Mouse (Mus musculus): ENCODE results near the gene Carmil3. TPM values are rescaled to one million over a fixed set of nuclear protein-coding genes. Genes with fewer than 3 reads are reported as not detected.

Gene Carmil3
- total RNA-seq, 4 experiments from 2014 or later, result 2.4 to 3.6 (median 2.4) TPM

DNA sequence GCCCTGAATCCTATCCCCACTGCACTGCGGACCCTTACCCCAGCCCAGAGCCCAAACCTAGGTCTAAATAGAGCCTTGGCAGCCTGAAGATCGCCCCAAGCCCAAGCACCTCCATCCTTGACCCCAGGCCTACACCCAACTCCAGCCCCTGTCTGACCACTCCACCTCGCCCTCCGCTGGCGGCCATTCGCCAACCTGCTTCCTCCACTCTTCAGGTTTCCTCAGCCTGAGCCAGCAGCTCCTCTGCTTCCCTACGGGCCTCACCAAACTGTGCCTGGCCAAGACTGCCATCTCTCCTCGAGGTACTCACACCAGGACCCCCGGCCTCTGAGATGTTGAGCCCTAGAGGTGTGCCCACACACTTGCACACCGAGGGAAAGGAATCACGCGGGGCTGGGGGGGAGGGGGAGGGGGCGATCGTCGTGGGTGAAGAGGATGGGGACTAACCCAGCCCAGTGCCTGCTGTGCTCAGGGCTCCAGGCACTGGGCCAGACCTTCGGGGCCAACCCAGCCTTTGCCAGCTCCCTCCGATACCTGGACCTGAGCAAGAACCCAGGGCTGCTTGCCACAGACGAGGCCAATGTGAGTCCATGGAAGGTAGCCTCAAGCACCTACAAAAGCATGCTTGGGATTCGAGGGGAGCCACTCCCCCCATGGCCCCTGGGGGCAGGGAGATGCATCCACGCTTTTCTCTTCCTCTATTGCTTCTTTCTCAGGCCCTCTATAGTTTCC lies 5.2 kb downstream of the Carmil3 start:
- DNase-seq (ENCODE audit: low spot score), result no peak

DNA sequence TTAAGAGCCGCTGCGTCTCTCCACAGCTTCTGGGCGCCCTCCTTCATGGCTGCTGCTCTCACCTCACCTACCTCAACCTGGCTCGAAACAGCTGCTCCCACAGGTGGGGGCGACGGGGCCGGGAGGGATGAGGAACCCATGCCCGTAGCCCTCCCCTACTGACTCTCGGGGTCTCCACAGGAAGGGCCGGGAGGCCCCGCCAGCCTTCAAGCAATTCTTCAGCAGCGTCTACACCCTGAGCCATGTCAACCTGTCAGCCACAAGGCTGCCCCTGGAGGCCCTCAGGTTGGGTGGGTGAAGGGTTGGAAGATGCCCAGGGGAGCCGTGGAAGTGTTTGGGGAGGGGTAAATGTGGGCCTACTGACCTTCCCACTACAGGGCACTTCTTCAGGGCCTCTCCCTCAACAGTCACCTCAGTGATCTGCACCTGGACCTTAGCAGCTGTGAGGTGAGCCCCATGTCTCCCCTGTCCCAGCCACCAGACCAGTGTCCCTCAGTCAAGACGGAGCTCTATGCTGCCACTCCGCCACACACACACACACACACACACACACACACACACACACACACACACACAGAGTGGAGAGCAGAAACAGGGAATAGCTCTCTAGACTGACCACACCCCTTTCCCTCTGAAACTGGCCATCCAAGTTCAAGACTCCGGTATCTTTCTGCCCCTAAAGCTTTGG lies 6.5 kb downstream of the Carmil3 start:
- DNase-seq (ENCODE audit: low spot score), result no peak

DNA sequence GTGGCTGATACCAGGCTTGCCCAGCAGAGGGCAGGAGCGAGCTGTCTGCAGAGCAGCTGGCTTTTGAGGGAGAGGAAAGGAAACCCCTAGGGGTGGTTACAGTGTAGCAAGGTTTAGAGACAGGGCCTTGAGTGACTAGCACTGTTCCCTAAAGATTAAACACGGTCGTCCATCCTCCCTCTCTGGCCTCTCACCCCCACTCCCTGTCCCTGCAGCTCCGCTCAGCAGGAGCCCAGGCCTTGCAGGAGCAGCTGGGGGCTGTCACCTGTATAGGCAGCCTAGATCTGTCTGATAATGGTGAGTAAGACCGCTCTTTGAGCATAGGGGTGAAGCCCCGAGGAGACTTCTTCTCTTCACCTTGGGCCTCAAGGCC lies 7.0 kb downstream of the Carmil3 start:
- DNase-seq (ENCODE audit: low spot score), result peak; percentile 84

DNA sequence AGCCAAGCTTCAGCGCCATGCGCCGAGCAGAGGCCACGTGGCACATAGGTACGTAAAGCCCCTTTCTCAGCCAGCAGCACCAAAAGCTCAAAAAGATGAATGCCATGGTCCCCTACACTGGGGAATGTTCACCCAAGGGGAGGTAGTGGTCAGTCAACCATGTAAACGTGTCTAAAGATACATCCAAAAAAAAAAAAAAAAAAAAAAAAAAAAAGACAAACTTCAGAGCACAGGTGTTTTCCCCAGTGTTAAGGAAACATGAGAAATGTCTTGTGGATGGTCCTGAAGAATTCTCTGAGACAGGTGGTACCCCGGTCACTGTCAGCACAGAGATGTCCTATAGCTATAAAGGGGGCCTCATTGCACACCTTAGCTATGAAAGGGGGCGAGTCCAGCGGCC lies 15.2 kb downstream of the Carmil3 start:
- DNase-seq (ENCODE audit: low spot score), result no peak

DNA sequence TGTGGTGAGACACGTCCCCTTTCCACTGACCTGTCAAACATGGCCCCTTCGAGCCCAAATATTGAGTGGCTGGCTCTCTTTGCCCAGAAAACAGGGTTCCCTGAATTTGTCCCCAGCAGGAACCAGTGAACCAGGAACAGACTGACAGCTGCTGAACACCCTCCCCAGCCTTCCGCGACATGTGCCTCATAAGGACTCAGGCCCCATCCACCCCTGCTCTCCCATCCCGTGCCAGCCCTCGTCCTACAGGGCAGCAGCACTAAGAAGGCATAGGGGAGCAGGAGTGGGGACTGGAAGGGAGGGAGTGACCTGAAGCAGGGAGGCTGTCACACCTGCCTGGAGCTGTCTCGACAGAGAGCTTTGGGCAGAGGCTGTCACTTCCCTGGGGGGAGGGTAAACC lies 17.4 kb downstream of the Carmil3 start:
- no peak for DNase-seq (ENCODE audit: low spot score)

DNA sequence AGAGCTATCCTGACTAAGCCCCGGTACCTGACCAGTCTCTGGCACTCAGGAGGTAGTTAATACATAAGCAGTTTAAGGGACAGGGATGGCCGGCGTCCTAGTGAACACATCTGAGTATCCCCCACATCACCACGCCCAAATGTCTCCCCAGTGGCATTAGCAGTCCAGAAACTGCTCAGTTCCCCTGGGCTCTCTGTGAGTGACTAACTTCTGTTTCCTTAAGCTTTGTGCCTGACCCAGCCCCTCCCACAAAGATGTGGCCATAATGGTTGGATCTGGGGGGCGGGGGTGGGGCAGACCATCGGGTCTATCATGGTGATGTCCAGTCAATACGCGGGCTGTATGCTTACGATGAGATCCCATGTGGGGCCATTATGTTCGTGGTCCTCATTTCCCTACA lies 19.1 kb downstream of the Carmil3 start:
- no peak for DNase-seq (ENCODE audit: low spot score)

DNA sequence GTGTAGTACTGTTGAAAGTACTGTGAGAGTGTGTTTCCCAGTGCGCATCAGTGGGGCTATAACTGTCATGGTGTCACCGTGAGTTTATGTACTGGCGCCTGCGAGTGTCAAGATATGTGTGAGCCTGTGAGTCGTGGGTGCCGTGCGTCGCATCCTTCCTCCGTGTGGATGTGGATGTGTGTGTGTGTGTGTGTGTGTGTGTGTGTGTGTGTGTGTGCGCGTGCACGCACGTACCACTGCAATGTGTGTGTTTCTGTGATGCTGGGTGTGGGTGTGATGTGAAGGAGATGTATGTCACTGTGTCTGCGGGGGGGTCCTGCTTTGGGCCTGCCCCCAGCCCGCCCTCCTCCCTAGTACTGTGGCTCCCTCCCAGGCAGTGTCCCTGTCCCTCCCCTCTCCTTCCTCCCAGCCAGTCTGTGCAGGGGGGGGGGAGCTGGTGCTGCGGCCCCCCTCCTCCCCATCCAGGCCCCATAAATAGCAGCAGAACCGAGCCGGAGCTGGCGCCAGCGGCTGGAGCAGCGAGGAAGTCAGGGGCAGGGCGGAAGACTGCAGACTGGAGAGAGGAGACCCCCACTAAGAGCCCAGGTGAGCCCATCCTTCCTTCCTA lies 19.8 kb downstream of the Carmil3 start, which contains the start of gene Cpne6:
TSS of gene Cpne6 (plus strand) at position 321 of the 607 bp plus-strand sequence.
- DNase-seq (ENCODE audit: low spot score), result no peak

DNA sequence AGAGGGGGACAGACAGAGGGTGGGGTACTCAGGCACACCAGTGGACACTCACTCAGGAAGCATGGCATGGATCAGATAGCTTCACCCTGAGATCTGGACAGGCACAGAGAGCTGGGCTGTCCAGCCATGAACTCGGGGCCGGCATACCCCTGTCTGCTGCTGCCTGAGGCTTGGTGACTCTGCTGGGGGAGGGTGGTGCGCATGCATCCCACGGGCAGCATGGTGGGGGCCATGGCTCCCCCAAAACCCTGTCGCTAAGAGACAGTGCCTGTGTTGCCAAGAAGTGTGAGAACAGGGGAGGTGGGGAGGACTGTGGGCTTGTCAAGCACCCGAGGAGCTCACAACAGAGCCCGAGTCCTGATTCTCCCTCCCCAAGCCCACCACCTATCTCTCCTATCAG lies 20.6 kb downstream of the Carmil3 start:
- DNase-seq (ENCODE audit: low spot score), result no peak

DNA sequence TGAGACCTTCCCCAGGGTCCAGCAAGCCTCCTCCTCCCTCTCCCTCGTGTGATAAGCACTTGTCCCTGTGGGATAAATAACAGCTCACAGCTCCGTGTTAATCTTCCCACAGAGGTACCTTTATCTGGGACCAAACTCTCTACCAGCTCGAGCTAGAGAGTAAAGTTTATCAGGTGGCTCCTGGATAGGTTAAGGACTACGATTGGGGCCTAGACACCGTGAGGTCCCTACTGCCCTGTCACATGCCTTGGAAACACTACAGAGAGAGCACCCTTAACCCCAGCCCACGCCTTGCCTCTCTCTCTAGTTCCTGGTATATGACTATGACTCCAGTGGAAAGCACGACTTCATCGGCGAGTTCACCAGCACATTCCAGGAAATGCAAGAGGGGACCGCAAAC lies 23.5 kb downstream of the Carmil3 start:
- no peak for DNase-seq (ENCODE audit: low spot score)

DNA sequence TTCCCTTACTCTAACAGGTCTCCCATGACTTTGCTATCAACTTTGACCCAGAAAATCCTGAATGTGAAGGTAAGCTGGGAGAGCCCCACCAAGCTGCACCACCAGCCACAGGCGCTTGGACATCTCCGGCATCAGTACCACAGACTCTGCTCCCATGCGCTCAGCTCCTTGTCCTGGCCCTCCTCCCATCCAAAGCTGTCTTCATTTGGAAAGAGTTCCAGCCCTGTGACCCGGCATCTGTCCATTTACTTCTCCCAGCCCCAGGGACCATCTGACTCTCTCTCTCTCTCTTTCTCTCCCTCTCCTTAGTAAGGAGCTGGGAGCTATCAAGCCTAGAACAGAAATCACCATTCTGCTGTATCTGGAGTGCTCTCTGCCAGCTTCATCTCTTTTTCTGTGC lies 25.4 kb downstream of the Carmil3 start:
- DNase-seq (ENCODE audit: low spot score), result no peak

DNA sequence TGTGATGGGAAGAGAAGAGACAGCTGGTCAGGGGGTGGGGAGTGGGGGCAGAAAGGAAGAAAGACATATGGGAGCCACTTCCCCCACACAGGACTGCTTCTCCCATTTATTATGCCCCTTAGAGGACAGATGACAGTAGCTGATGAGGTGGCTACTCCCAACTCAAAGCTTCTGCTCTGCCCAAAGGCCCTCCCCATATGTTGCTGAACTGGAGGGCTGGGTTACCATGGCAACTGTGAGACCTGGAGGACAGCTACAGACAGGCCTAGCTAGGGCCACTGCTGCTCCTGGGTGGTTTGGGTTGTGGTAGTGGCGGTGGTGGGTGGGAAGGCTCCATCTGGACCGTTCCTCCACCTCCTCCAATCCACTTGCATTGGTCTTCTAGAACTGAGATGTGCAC lies 28.4 kb downstream of the Carmil3 start:
- DNase-seq (ENCODE audit: low spot score), result no peak

DNA sequence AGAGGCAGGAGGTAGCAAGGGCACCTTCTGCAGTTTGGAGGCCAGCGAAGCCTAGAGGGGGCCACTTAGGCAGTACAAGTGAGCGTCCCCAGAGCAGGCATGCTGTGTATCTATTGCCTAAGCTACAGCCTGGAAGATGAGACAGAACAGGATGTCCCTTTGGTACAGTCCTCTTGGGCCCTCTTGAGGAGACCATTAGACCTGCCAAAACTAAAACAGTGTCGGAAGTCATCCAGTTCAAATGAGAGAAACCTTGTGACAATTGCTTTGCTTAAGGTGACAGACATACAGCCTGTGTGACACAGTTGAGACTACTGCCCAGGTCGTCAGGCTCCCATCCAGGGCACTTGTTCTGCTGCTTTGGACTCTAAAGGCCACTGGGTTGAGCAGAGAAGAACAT lies 29.2 kb downstream of the Carmil3 start:
- DNase-seq (ENCODE audit: low spot score), result no peak

DNA sequence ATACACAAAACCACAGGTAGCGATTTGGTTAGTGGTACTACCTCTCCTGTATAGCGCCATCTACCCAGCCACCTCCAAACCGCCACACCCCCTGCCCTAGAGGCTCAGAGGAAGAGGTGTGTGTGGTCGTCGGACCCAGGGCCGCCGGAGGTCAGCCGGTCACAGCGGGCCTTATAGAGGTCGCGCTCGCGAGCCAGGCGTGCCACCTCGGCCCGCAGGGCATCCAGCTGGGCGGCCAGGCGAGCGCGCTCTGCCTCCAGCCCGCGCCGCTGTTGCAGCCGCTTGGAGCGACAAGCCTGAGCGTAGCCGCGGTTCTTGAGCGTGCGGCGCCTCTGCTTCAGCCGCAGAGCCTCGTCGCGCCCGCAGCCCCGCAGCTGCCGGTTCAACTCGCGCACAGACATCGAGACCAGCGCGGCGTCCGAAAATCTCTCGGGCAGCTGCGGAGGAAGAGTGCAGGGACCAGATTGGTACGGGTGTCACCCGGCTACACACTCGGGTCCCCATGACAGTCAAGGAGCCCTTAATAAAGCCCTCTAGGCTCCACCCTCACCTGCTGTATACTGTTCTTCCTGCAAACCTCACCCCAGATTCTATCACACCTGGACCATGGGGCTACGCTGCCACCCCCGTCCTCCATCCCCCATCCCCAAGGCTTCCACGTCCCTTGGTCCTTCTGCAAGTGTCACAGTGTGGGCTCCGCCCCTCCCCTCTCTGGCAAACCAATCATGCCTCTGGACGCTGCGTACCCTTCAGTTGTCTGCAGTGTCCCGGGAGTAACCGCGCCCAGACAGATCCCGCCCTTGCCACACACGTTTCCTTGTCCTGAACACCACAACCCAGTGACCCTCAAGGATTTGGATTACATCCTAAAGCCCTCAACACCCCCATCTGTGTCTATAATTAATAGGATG lies 30.3 kb downstream of the Carmil3 start:
- no peak for DNase-seq (ENCODE audit: low spot score)

DNA sequence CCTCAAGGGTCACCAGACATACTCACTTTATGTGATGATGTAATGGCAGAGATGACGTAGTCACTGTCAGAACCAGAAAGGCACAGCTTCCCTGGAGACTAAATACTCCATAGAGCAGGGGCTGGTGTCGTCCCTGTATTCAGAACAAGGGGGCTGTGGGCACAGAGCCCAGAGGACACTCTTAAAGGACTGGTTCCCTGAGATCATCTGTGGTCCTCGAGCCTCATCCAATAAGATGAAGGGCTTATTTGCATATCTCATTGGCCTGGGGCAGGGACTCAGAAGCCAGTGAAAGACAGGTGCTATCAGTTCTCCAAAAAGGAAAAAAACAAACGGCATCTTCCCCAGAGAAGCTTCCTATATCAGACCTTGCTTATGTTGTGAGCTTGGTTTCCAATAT lies 33.6 kb downstream of the Carmil3 start:
- DNase-seq (ENCODE audit: low spot score), result no peak

DNA sequence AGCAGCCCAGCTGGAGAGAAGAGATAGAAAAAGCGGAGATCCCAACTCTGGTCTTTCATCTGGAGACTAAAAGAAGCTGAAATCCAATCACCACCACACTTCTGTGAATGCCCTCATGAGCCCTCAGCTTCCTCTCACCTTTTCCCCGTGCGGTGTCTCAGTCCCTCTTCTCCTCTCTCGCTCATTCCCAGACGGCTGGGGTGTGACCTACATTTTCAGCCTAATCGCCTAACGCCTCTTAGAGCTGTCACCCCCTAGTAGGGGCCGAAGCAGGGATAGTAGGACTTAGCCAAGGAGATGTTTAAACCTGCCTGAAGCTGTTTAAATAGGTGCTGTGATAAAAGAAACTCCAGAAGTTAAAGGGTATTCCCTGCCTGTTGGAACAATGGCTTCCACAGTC lies 34.3 kb downstream of the Carmil3 start, which contains the start of gene Nrl:
TSS of gene Nrl (minus strand) at position 197 of the 400 bp plus-strand sequence.
- DNase-seq (ENCODE audit: low spot score), result no peak

DNA sequence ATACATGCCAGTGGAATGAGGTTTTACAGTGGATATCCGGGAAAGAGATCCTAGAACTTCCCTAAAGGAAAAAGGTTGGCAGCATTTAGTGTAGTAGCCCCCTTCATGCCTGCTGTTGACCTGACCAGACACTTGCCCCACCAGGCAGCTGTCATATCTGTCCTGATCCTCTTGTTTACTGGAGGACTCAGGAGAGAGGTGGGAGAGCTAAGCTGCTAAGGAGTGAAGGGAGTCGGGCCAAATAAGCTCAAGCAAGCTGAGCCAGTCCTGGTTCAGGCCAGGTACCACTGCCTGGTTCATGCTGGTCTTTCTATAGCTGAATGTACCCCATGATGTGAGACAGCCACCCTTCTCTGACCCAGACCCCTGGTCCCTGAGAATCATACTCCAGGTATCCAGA lies 36.2 kb downstream of the Carmil3 start:
- DNase-seq (ENCODE audit: low spot score), result no peak

DNA sequence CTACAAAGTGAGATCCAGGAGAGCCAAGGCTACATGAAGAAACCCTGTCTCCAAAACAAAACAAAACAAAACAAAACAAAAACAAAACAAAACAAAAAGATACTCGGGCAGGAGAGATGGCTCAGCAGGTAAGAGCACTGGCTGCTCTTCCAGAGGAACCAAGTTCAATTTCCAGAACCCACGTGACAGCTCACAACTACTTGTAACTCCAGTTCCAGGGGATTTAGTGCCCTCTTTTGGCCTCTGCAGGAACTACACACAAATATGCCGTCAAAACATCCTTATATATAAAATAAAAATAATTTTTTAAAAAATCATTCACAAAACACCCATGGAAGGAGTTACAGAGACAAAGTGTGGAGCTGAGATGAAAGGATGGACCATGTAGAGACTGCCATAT lies 37.5 kb downstream of the Carmil3 start:
- DNase-seq (ENCODE audit: low spot score), result peak; percentile 14

DNA sequence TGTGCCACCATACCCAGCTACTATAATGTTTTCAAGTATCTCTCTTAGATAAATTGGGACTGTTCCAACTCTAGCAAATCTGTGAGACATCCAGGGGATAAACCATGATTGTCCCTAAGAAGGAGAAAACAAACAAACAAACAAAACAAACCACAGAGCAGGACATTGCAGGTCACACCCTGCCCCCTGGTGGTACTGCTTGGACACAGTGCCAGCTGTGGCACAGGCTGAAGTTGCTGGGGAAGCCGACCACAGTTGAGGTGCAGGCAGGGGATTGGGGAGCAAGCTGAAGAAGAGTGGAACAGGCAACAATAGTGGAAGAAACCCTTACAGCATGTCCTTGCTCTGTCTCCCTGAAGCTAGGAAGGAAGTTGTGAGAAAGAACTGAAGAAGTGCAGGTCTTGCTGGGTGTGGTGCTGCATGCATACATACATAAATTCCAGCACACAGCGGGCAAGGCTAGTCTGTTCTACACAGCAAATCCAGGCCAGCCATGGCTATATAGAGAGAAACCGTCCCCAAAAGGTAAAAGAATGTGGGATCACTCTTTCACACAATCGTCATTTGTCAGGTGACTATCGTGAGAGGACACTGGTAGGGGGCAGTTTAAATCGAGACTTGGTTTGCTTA lies 45.8 kb downstream of the Carmil3 start:
- DNase-seq (ENCODE audit: low spot score), result no peak

DNA sequence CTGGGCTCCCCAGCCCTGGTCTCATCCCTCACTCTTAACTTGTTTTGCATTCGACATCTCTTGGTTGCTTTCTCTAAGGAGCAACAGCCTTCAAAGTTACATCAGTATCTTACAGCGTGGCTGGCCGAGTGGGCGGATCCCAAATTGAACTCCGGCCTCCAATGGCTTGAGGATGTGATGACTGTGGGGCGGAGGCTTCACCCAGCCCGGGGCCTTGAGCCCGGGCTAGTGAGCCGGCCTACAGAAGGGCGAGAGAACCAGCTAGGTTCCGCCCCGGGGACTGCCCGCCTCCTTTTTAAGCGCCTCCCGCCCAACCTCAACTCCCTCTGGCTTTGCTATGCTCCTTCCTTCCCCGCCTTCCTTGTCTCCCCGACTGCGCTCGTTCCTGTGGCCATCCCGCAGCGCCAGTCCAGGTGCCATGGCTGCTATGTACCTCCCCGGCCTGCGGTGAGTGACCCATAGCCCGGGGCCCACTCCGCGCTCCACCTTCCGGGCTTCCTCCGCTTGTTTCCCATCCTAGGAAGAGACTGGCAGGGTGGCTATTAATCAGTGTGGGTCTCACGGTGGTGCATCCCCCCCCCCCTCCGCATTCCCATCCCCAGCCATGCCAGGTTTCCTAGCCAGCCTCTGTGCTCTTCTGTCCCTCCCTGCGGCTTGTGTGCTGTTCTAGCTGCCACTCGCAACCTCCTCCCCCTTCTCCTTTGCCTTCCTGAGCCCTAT lies 49.8 kb downstream of the Carmil3 start, which contains the start of gene Pck2:
TSS of gene Pck2 (plus strand) at position 200 of the 720 bp plus-strand sequence.
- DNase-seq (ENCODE audit: low spot score), result peak; percentile 91

DNA sequence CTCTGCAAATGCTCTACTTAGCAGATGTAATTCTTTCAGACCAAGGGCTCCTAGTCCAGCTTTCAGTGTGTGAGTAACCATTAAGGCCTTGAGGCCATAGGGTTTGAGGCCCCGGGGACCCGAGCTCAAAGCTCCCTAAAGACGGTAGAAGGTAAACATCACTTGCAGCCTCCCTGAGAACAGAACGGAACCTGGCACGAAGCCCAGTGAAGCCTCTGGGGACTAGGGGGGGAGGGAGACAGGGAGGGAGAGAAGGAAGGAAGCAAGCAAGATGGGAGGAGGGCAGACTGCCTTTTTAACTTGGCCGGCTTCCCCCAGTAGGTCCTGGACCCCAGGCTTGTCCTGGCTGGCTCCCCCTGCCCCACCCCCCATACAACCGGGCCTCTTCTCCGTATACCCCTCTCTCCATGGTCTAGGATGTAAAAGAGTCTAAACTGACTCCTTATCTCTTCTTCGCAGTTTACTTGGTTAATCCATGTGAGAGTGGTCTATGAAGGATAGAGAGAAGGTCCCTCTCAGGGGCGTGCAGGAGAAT lies 50.4 kb downstream of the Carmil3 start:
- DNase-seq (ENCODE audit: low spot score), result peak; percentile 90

Data from heart, adult 8-10 months (tissue).